Comparison of ENCODE assay signal across 8 mouse cellular contexts in the genomic region with DNA sequence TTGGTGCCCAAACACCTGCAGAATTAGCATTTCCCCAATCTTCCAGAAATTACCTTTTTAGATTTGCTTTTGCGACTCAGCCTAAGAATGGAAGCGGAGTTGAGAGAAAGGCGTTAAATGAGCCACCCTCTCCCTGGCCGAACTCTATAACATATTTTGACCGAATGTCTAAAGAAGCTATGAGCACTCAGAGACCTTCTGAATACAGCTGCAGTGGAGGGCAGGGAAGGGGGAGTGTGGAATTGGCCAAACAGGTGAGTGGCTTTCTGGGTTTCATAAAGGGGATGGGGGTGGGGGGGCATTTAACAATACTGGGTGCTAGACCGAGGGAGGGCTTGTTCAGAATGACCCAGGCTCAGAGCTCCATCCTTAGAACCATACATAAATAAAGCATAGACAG. TPM values are rescaled to one million over a fixed set of nuclear protein-coding genes. Genes with fewer than 3 reads are reported as not detected.
DNase-seq lines count a peak whose midpoint lies in the region; ATAC-seq and TF ChIP-seq lines count a peak whose summit lies in the region.

No protein-coding gene starts in this region.

- no peak for DNase-seq in left cerebral cortex, adult 2 months (ENCODE audit: extremely low spot score in 1 of 2, low spot score in 2 of 2)
- DNase-seq in left cerebral cortex, postnatal 4 days = no peak
- DNase-seq in gastrocnemius, adult 8-10 months (ENCODE audit: low spot score in 2 of 2) = no peak
- no peak for DNase-seq in natural killer cell, adult 2 months (ENCODE audit: low spot score in 2 of 2)

- no peaks in the 10 kb centered on the region for H3K9me3 ChIP-seq in embryonic facial prominence, embryonic 15.5 days (replicated peaks)
- no peaks in the 10 kb centered on the region for H3K9me3 ChIP-seq in intestine, postnatal 0 days (ENCODE audit: control insufficient read depth)
- no peaks in the 10 kb centered on the region for H3K9me3 ChIP-seq in neural tube, embryonic 12.5 days

- intact Hi-C loops in left cerebral cortex, adult 2 months (cut with DNase I) = loop anchor here (2.0 kb wide), 1 partner anchor 61 kb away; no protein-coding TSS in a partner anchor
- intact Hi-C loops in left cerebral cortex, postnatal 4 days (cut with DNase I) = loop anchor here (2.0 kb wide), 1 partner anchor 37 kb away; no protein-coding TSS in a partner anchor

- H3K27ac ChIP-seq in left cerebral cortex, adult 2 months = peak overlapping the region; percentile 68
- H3K27ac ChIP-seq in embryonic facial prominence, embryonic 15.5 days (replicated peaks) = peak overlapping the region; percentile 100
- H3K27ac ChIP-seq in intestine, postnatal 0 days (ENCODE audit: low read depth, low read length) = no peak overlapping the region; the same call in 1 of the 2 replicates
- H3K27ac ChIP-seq in neural tube, embryonic 12.5 days = 0 out of 2 replicates have a peak overlapping the region, but pooled peaks have one; percentile 95

- no peak for TF ChIP-seq CTCF in left cerebral cortex, adult 2 months (IDR thresholded peaks at IDR 0.05)
- TF ChIP-seq CTCF in intestine, postnatal 0 days (IDR thresholded peaks at IDR 0.05; ENCODE audit: low read depth) = no peak

- H3K4me3 ChIP-seq in left cerebral cortex, adult 2 months = peak overlapping the region; percentile 94
- H3K4me3 ChIP-seq in embryonic facial prominence, embryonic 15.5 days (replicated peaks) = peak overlapping the region; percentile 64
- peak overlapping the region; percentile 80 for H3K4me3 ChIP-seq in intestine, postnatal 0 days (ENCODE audit: low read depth, low read length)
- peak overlapping the region; percentile 84 for H3K4me3 ChIP-seq in neural tube, embryonic 12.5 days

- ATAC-seq in embryonic facial prominence, embryonic 15.5 days (ENCODE audit: insufficient number of reproducible peaks, low FRiP score, low TSS enrichment, low read depth) = no peak
- ATAC-seq in intestine, postnatal 0 days = no peak
- ATAC-seq in neural tube, embryonic 12.5 days (ENCODE audit: low FRiP score, low read depth) = no peak
- no peak for ATAC-seq in monocyte, adult 5-6 weeks (replicated peaks; ENCODE audit: insufficient number of reproducible peaks, low FRiP score, low TSS enrichment, poor library complexity, severe bottlenecking)

- H3K36me3 ChIP-seq in embryonic facial prominence, embryonic 15.5 days = no peaks in the 10 kb centered on the region
- H3K36me3 ChIP-seq in intestine, postnatal 0 days (ENCODE audit: control insufficient read depth, insufficient read depth) = no peaks in the 10 kb centered on the region
- no peaks in the 10 kb centered on the region for H3K36me3 ChIP-seq in neural tube, embryonic 12.5 days

- H3K27me3 ChIP-seq in embryonic facial prominence, embryonic 15.5 days = no peaks in the 10 kb centered on the region
- H3K27me3 ChIP-seq in intestine, postnatal 0 days (replicated peaks; ENCODE audit: control insufficient read depth, insufficient read depth, low read length) = peaks cover 11% of the 10 kb centered on the region
- H3K27me3 ChIP-seq in neural tube, embryonic 12.5 days (replicated peaks) = 0 out of 2 replicates have a peak, but pooled peaks cover 3% of the 10 kb centered on the region

- H3K9ac ChIP-seq in embryonic facial prominence, embryonic 15.5 days = no peak overlapping the region
- H3K9ac ChIP-seq in intestine, postnatal 0 days (ENCODE audit: low read depth, low read length) = 0 out of 2 replicates have a peak overlapping the region, but pooled peaks have one; percentile 82
- peak overlapping the region; percentile 21; the same call in 1 of the 2 replicates for H3K9ac ChIP-seq in neural tube, embryonic 12.5 days

- 13% methylated on average over 6 of the region's 6 CpGs for WGBS in embryonic facial prominence, embryonic 15.5 days
- 17% methylated on average over 6 of the region's 6 CpGs for WGBS in intestine, postnatal 0 days
- WGBS in neural tube, embryonic 12.5 days = 9% methylated on average over 6 of the region's 6 CpGs

- H3K4me1 ChIP-seq in embryonic facial prominence, embryonic 15.5 days = peaks cover 66% of the 10 kb centered on the region
- H3K4me1 ChIP-seq in intestine, postnatal 0 days (replicated peaks; ENCODE audit: control insufficient read depth, insufficient read depth, low read length) = peaks cover 7% of the 10 kb centered on the region; the same call in 1 of the 2 replicates
- peaks cover 62% of the 10 kb centered on the region for H3K4me1 ChIP-seq in neural tube, embryonic 12.5 days

- H3K4me2 ChIP-seq in embryonic facial prominence, embryonic 15.5 days (replicated peaks) = peak overlapping the region; percentile 86
- peak overlapping the region; percentile 98 for H3K4me2 ChIP-seq in intestine, postnatal 0 days (replicated peaks; ENCODE audit: low read depth)
- peak overlapping the region; percentile 87 for H3K4me2 ChIP-seq in neural tube, embryonic 12.5 days (replicated peaks)

RNA-seq across cellular contexts. Expression of gene Irf2bpl, which starts 0.7 kb away (rescaled TPM):
- total RNA-seq in left cerebral cortex, adult 2 months (2021) = 10 to 100 TPM; 74.3 to 80.8 TPM
- total RNA-seq in left cerebral cortex, postnatal 4 days (2021) = 100 to 1,000 TPM; 124 to 127 TPM
- 45.2 and 50.6 TPM in 2 replicates for polyA plus RNA-seq in embryonic facial prominence, embryonic 15.5 days (2015; fragmentation: Nextera tagmentation; extraction: Ambion mirVana)
- 10.0 and 10.7 TPM in 2 replicates for polyA plus RNA-seq in intestine, postnatal 0 days (2015; fragmentation: Nextera tagmentation; extraction: Ambion mirVana)
- 57.2 and 61.9 TPM in 2 replicates for polyA plus RNA-seq in neural tube, embryonic 12.5 days (2016; fragmentation: Nextera tagmentation; extraction: Ambion mirVana)
- 15.1 to 32.7 TPM (median 18.2 TPM) in 3 replicates for total RNA-seq in monocyte, adult 5-6 weeks (2017)
- 10 to 100 TPM; 21.3 to 27.0 (median 22.9) TPM for total RNA-seq in gastrocnemius, adult 8-10 months (2022)
